Mouse (Mus musculus) hindbrain, embryonic 11.5 days (tissue): ENCODE measurements at regions not wholly inside any gene's neighbourhood (a gene's known extent, or its start where the extent isn't known, plus 50 kb on each side); places are given as distances from the start of the nearest gene placed in this dataset.
"Not testable (repeated sequence)": the region's sequence is repeated elsewhere in the genome, so short reads cannot be mapped to it uniquely, and the experiment has no call there.

Source experiments
- ATAC-seq: fragments of 200-750 bp; cut with Nextera tagmentation; 2 replicates; pipeline ENCODE4 v1.8.0; 2017; ENCODE audit warnings: mild to moderate bottlenecking, moderate TSS enrichment, moderate library complexity; ENCODE audit not compliant: low FRiP score
- DNase-seq: peaks from one replicate; pipeline ENCODE4 v3.0.0-alpha.2; 2015; ENCODE audit warnings: low spot score
- H3K27ac ChIP-seq: fragments of 300-500 bp; sonication (generic); 2 replicates; pipeline ENCODE4 v1.5.1; 2014; ENCODE audit warnings: mild to moderate bottlenecking, low read depth, low read length
- H3K27me3 ChIP-seq: fragments of 300-500 bp; sonication (generic); 2 replicates; pipeline ENCODE4 v1.6.1; 2014; ENCODE audit warnings: mild to moderate bottlenecking, low read length, moderate library complexity, mixed read lengths; ENCODE audit not compliant: control insufficient read depth, insufficient read depth
- H3K36me3 ChIP-seq: fragments of 300-500 bp; sonication (generic); 2 replicates; pipeline ENCODE4 v1.6.1; 2014; ENCODE audit warnings: mild to moderate bottlenecking, low read length, moderate library complexity, mixed read lengths; ENCODE audit not compliant: control insufficient read depth, insufficient read depth
- H3K4me1 ChIP-seq: fragments of 300-500 bp; sonication (generic); replicated peaks from 2 replicates; pipeline ENCODE4 v1.6.1; 2014; ENCODE audit warnings: low read length, mixed read lengths; ENCODE audit not compliant: control insufficient read depth, insufficient read depth
- H3K4me2 ChIP-seq: fragments of 300-500 bp; sonication (generic); replicated peaks from 2 replicates; pipeline ENCODE4 v1.6.1; 2014; ENCODE audit warnings: mild to moderate bottlenecking, low read depth, low read length
- H3K4me3 ChIP-seq: fragments of 300-500 bp; sonication (generic); 2 replicates; pipeline ENCODE4 v1.5.1; 2014; ENCODE audit warnings: low read depth, low read length
- H3K9ac ChIP-seq: fragments of 300-500 bp; sonication (generic); 2 replicates; pipeline ENCODE4 v1.6.1; 2014; ENCODE audit warnings: low read depth, low read length
- H3K9me3 ChIP-seq: fragments of 300-500 bp; sonication (generic); 2 replicates; pipeline ENCODE4 v1.6.1; 2016; ENCODE audit warnings: low read length; ENCODE audit not compliant: control insufficient read depth
- WGBS: fragments of 180-500 bp; shearing (Covaris S2); extraction: QIAGEN DNeasy Blood & Tissue Kit; methylation state at CpG from one replicate; pipeline ENCODE4 v1.1.7; 2014; 5-methylcytosine and 5-hydroxymethylcytosine counted together

- H3K36me3 ChIP-seq, H3K4me1 ChIP-seq, H3K27ac ChIP-seq, H3K4me3 ChIP-seq, ATAC-seq, H3K9ac ChIP-seq, H3K4me2 ChIP-seq, H3K27me3 ChIP-seq, H3K9me3 ChIP-seq, DNase-seq: not testable (repeated sequence)
- WGBS, result 80% methylated on average over 4 of the region's 5 CpGs
Measured at GRCm38 (mm10) chr8:59715430-59715829, 787.6 kb downstream of the Gm10283 start.

GRCm38 (mm10) chr8:59703947-59704346, 791.5 kb upstream of the Galntl6 start:
- Histone ChIP-seq H3K4me2 (no peak overlapping the region), H3K27me3 (no peaks in the 10 kb centered on the region), H3K36me3 (no peaks in the 10 kb centered on the region), H3K4me1 (no peaks in the 10 kb centered on the region), H3K9me3 (no peaks in the 10 kb centered on the region), H3K27ac (no peak overlapping the region), H3K9ac (no peak overlapping the region), H3K4me3 (no peak overlapping the region)
- DNase-seq, result peak; percentile 8
- WGBS, result 84% methylated on average over 6 of the region's 6 CpGs
- 0 out of 2 replicates have a peak, but pooled peaks have one; percentile 53 for ATAC-seq
